Mouse (Mus musculus): ENCODE measurements around the gene Tsnaxip1.

Gene Tsnaxip1

DNA sequence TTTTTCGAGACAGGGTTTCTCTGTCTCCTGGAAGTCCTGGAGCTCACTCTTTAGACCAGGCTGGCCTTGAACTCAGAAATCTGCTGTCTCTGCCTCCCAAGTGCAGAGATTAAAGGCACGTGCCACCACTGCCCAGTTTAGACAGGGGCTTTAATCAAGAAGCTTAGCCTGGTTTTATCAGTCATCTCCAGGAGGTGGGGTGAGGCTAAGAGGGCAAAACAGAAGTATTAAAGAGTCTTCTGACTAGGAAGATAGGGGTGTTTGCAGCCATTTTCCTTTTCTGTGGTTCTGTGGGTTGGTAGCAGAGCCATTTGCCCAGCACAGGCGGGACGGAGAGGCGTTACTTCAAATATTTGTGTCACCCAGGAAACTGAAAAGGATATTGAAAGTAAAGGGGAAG lies 31.8 kb downstream of the Tsnaxip1 start:
- in situ Hi-C loops (cut with MboI, MseI), result no loop called here

DNA sequence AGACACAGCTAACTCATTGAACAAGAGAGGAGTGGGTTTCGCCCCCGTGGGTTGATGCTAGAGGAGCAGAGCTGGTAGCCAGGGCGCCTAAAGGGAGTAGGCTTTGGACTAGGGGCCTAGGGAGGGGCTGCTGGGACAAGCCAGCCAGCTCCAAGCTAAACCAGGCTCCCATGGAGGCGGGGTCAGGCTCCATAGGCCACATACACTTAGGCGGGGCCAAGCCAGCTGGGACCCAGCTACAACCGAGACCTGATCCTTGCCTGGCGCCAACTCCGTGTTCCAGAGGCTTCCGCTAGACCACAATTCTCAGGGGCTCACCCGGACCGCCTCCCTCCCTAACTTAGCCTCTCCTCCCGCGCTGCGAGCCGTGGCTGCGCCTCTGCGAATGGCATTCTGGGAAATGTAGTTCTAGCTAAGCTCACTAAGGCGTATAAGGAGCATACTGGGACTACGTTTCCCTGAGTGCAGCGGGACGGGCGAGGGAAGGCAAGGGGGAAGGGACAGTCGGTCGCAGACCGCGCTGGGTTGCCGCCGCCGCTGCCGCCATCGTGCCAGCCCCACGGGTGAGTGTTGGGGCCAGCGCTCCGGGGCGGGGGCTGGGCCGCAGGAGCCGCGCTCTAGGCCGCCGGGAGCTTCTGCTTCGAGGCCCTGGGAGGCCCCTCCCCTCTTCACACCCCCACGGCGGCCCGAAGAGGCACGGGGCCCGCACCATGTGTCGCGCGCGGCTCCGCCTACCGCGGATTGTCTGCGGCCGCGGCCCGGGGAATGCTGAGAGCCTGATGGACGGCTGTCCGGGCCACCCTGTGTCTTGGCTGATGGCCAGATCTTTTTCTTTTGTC lies 32.8 kb downstream of the Tsnaxip1 start, which contains the start of gene Nutf2:
TSS of gene Nutf2 (plus strand) at position 438 of the 839 bp plus-strand sequence.
- in situ Hi-C loops (cut with MboI, MseI), result loop anchor here (5.0 kb wide), 1 partner anchor 33 kb away; the partner anchor contains the start of genes Ranbp10 and Tsnaxip1

DNA sequence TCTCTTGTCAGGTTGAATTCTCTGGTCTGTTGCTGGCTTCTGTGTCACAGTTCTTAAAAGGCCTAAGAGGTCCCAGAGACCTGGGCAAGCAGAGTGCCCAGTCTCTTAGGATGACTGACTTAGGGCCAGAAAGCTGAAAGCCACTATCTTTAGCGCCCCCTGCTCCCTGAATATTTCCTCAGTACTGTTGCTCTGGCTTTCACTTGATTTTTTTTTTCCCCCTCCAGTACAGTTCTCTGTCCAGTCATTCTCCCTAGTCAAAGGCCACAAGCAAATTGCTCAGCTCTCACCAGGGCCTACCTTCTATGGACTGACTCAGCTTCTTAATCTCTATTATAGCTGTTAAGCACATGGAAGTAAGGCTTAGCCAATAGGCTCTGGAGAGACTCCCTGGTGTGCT lies 34.4 kb downstream of the Tsnaxip1 start:
- in situ Hi-C loops (cut with MboI, MseI), result loop anchor here (5.0 kb wide), 1 partner anchor 35 kb away; the partner anchor contains the start of genes Ranbp10 and Tsnaxip1

DNA sequence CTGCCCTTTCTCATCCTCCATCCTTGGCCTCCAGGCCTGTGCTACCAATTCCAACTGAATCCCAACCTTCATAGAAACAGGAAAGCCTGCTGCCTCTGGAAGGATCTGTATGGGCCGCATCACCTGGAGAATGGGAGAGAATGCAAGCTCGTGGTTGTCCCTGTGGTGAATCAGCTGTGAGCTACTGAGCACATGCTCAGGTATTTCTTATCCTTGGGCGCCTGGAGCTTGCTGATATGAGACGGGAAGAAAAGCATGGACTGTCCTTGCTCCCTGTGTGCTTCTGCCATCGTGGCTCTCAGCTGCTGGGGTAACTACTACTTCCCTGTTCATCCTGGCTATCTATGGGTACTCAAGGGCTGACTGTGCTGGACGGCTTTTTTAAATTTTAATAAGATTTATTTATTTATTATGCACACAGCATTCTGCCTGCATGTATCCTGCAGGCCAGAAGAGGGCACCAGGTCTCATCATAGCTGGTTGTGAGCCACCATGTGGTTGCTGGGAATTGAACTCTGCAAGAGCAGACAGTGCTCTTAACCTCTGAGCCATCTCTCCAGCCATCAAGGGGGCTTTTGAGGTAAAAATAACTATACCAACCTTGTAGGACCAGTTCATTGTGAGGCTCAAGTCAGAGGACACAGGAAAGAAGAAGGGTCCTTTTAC lies 39.0 kb downstream of the Tsnaxip1 start:
- in situ Hi-C loops (cut with MboI, MseI), result no loop called here

DNA sequence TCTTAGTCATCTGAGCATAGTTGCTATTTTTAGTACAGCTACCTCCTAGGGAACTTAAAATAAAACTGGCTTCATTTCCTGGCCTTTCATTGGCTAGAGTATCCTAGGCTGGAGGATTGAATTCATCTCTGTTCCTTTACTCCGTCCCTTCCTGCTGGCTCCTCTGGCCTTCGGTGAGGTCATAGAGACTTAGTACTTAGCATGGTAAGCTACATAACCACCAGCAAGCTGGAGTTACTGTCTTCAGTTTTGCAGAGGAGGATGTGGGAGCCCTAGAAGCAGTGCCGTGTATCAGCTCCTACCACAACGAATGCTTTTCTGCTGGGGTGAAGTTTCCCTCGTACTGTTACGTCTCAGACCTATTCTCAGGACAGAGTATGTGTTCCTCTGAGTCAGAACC lies 46.8 kb downstream of the Tsnaxip1 start:
- in situ Hi-C loops (cut with MboI, MseI), result no loop called here

DNA sequence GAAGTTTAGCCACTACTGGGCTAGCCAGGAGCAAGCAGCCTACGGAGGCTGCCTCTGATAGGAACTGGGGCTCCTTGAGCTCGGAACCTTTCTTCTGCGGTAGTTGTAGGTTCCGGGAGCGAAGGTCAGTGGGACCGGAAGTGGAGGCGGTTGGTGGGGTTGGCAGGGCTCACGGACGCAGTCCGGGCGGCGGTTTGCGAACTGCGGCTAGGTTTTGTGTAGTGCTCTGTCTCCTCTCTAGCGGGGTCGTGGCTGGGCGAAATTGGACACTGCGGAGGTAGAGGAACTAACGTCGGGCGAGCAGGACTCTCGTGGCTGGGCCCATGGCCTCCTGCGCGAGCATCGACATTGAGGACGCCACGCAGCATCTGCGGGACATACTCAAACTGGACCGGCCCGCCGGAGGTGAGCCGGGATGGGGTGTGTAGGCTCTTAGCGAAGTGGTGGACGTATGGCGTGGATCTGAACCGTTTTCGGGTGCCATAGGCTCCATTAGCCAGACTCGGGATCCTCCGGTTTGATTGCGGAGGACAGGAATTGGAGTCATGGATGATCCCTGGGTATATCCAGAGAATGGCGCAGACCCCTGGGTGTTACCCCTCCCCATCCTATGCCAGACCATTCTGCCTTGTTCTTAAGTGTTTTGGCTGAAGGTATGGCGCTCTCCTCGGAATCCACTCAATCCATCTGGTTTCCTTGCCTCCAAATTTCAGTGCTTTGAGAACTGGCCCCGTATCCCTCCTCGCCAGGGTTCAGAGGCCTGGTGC lies 53.4 kb downstream of the Tsnaxip1 start, which contains the start of gene Edc4:
TSS of gene Edc4 (plus strand) at position 128 of the 767 bp plus-strand sequence.
- in situ Hi-C loops (cut with MboI, MseI), result no loop called here

DNA sequence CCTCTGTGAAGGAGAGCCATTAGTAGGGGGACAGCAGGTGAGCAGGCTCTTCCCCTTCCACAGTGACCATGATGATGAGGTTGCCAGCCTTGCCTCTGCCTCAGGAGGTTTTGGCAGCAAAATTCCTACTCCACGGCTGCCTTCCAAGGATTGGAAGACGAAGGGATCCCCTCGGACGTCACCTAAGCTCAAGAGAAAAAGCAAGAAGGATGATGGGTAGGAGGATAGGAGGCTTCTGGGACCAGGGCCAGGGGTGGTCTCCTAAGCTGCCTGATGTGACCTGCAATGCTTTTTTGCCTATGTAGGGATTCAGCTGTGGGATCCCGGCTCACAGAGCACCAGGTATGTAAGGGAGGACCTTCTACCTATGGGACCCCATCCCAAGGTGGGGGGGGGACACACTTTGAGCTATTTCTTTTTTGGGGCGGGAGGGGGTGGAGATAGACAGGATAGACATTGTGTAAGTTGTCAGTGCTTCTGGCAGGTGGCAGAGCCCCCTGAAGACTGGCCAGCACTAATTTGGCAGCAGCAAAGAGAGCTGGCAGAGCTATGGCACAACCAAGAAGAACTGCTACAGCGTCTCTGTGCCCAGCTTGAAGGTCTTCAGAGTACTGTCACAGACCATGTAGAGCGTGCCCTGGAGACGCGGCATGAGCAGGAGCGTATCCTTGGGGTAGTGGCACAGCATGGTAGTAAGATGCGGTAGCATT lies 62.4 kb downstream of the Tsnaxip1 start:
- in situ Hi-C loops (cut with MboI, MseI), result loop anchor here (5.0 kb wide), 1 partner anchor 37 kb away; no protein-coding TSS in a partner anchor

DNA sequence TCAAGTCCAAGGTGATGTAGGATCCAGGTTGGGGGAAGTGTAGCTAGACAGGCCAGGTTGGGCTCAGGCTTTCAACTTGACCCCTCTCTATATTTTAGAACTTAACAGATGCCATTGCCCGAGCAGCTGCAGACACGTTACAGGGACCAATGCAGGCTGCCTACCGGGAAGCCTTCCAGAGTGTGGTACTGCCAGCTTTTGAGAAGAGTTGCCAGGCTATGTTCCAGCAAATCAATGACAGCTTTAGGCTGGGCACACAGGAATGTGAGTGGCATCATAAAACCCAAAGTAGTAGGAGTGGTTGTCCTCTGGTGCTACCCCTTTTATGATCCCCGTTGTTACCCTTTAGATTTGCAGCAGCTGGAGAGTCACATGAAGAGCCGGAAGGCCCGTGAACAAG lies 63.3 kb downstream of the Tsnaxip1 start:
- in situ Hi-C loops (cut with MboI, MseI), result loop anchor here (5.0 kb wide), 1 partner anchor 36 kb away; no protein-coding TSS in a partner anchor

DNA sequence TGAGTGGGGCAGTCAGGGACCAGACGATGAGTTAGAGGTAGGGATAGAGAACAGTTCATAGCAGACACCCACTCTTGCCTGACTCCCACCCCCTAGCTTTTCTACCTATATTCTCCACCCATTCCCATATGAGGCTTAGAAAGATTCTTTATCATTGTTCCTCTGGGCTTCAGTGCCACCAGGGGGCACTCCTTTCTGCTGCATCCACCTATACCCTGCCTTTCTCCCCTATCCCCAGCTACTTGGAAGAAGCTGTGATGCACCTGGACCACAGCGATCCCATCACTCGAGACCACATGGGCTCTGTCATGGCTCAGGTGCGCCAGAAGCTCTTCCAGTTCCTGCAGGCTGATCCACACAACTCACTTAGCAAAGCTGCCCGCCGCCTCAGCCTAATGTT lies 64.9 kb downstream of the Tsnaxip1 start:
- in situ Hi-C loops (cut with MboI, MseI), result loop anchor here (5.0 kb wide), 1 partner anchor 35 kb away; no protein-coding TSS in a partner anchor

DNA sequence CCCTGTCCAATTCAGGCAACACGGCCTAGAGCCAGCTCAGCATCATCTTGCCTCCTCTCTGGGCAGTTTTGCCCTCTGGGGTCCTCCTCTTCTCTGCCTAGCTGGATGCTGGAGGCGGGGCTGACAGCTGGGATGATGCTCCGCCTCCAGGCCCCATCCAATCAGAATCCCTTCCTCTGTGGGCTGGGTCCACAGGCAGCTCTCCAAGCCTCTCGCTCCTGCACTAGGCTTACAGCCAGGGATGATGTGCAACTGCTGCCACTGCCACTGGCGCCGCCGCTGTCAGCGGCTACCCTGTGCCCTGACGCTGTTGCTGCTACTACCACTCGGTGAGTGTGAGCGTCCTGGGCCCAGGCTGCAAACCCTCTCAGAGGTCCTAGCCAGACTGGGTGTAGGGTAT lies 65.8 kb downstream of the Tsnaxip1 start, which contains the start of gene Nrn1l:
TSS of gene Nrn1l (plus strand) at position 229 of the 400 bp plus-strand sequence.
- in situ Hi-C loops (cut with MboI, MseI), result loop anchor here (5.0 kb wide), 1 partner anchor 34 kb away; no protein-coding TSS in a partner anchor

Data from T-helper 2 cell (primary cell).